Mouse (Mus musculus): ENCODE measurements at regions not wholly inside any gene's neighbourhood (a gene's known extent, or its start where the extent isn't known, plus 50 kb on each side); places are given as distances from the start of the nearest gene placed in this dataset.

DNA sequence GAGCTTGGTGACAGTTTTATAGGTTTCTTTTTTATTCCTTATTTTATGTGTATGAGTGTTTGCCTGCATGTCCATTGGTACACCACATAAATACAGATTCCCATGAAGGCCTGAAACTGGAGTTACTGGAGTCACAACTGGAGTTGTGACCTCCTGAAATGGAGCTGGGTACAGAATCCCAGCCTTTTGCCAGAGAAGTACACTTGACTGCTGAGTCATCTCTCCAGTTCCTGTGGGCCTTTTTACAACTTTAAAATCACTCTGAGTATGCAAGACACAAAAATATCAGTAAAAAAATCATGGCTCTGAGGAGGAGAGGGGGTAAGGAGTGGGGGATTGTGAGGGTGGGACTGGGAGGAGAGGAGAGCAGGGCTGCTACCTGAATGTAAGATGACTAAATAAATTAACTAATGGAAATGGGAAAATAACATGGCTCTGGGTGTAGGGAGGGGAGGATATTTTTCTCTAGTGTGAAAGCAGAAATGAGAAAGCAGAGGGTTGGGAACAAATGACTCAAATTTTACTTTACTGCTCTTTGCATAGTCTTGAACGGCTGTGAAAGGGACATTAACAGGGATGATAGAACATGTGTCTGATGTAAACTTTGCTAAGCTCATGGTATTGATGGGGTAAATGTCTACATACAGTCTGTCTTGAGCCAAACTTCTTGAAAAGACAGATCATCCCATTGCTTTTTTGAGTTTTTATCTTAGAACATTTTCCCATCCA, 53.2 kb upstream of the C1qtnf7 start:
- no peaks in the 10 kb centered on the region for H3K36me3 ChIP-seq (ENCODE audit: control insufficient read depth, insufficient read depth)
- H3K4me2 ChIP-seq (ENCODE audit: low read depth): no peak overlapping the region
- no peak overlapping the region for H3K4me3 ChIP-seq
- no peak for TF ChIP-seq TCF12 (IDR thresholded peaks at IDR 0.05; ENCODE audit: insufficient read depth, poor library complexity, severe bottlenecking)
- TF ChIP-seq USF1 (IDR thresholded peaks at IDR 0.05; ENCODE audit: low read depth): no peak
- TF ChIP-seq CEBPB (IDR thresholded peaks at IDR 0.05; ENCODE audit: insufficient read depth, poor library complexity, severe bottlenecking): no peak
- TF ChIP-seq MYOD1 (IDR thresholded peaks at IDR 0.05; ENCODE audit: control insufficient read depth in 1 of 3, insufficient read length in 2 of 3, low read depth in 2 of 3): no peak
- no peak for TF ChIP-seq MAX (IDR thresholded peaks at IDR 0.05; ENCODE audit: low read depth)
- TF ChIP-seq SRF (IDR thresholded peaks at IDR 0.05; ENCODE audit: control insufficient read depth, insufficient read length, low read depth): no peak
- TF ChIP-seq POLR2A (IDR thresholded peaks at IDR 0.05; ENCODE audit: insufficient read length, low read depth): no peak
- no peak for TF ChIP-seq E2F4 (IDR thresholded peaks at IDR 0.05; ENCODE audit: insufficient read depth)
- no peak for TF ChIP-seq POLR2AphosphoS2 (IDR thresholded peaks at IDR 0.05; ENCODE audit: insufficient read length, low read depth)
- no peak for TF ChIP-seq REST (IDR thresholded peaks at IDR 0.05; ENCODE audit: insufficient read depth, insufficient read length)
- no peak for TF ChIP-seq MYOG (IDR thresholded peaks at IDR 0.05; ENCODE audit: control insufficient read depth in 1 of 3, insufficient read depth in 1 of 3, insufficient read length in 2 of 3, low read depth in 2 of 3)
- no peak for TF ChIP-seq TCF3 (IDR thresholded peaks at IDR 0.05; ENCODE audit: insufficient read length, low read depth)
- H3K79me2 ChIP-seq (ENCODE audit: control insufficient read depth, insufficient read depth): no peaks in the 10 kb centered on the region
- no peaks in the 10 kb centered on the region for H3K27me3 ChIP-seq (ENCODE audit: control insufficient read depth, insufficient read depth, insufficient read length)
- H3ac ChIP-seq (ENCODE audit: control insufficient read depth, insufficient read length): no peak overlapping the region
